ENCODE assay signal across 17 mouse cellular contexts in genomic region chr5:73484016-73484615, GRCm38 (mm10). TPM values are rescaled to one million over a fixed set of nuclear protein-coding genes. Genes with fewer than 3 reads are reported as not detected.
DNase-seq lines count a peak whose midpoint lies in the region; ATAC-seq and TF ChIP-seq lines count a peak whose summit lies in the region.
"Had no signal": no experiment of that assay in that cellular context is flagged by ENCODE, and none has a peak within 500 bp of the region (broad histone marks: within the 10 kb centered on the region; RNA-seq: fewer than 3 reads in every experiment).

No protein-coding gene starts in this region.

- H3K27ac ChIP-seq in forebrain, embryonic 13.5 days, result no peak overlapping the region
- no peak overlapping the region for H3K27ac ChIP-seq in forebrain, embryonic 11.5 days (ENCODE audit: low read depth, low read length)
- no peak overlapping the region for H3K27ac ChIP-seq in testis, adult 2 months (ENCODE audit: control insufficient read depth, insufficient read depth, low read depth, low read length)
- H3K27ac ChIP-seq in hindbrain, embryonic 14.5 days, result peak overlapping the region; percentile 81
- peak overlapping the region; percentile 66 for H3K27ac ChIP-seq in neural tube, embryonic 15.5 days (replicated peaks)
- H3K27ac ChIP-seq: embryonic facial prominence, embryonic 12.5 days; macrophage had no signal

- no peaks in the 10 kb centered on the region for H3K9me3 ChIP-seq in forebrain, embryonic 13.5 days (replicated peaks)
- H3K9me3 ChIP-seq in forebrain, embryonic 11.5 days (ENCODE audit: control insufficient read depth, low read length), result no peaks in the 10 kb centered on the region
- H3K9me3 ChIP-seq in hindbrain, embryonic 14.5 days (ENCODE audit: control insufficient read depth, low read length), result no peaks in the 10 kb centered on the region
- H3K9me3 ChIP-seq in neural tube, embryonic 15.5 days (replicated peaks), result no peaks in the 10 kb centered on the region
- H3K9me3 ChIP-seq: embryonic facial prominence, embryonic 12.5 days had no signal

- TF ChIP-seq CTCF in testis, adult 2 months (IDR thresholded peaks at IDR 0.05; ENCODE audit: control insufficient read depth, insufficient read depth, insufficient replicate concordance, low read depth, low read length), result no peak

- H3K36me3 ChIP-seq in forebrain, embryonic 13.5 days (ENCODE audit: poor library complexity, severe bottlenecking), result no peaks in the 10 kb centered on the region
- H3K36me3 ChIP-seq in forebrain, embryonic 11.5 days (ENCODE audit: control insufficient read depth, insufficient read depth, low read length), result no peaks in the 10 kb centered on the region
- no peaks in the 10 kb centered on the region for H3K36me3 ChIP-seq in testis, adult 2 months (ENCODE audit: control insufficient read depth, insufficient read depth, low read length)
- no peaks in the 10 kb centered on the region for H3K36me3 ChIP-seq in hindbrain, embryonic 14.5 days (replicated peaks; ENCODE audit: control insufficient read depth, insufficient read depth)
- no peaks in the 10 kb centered on the region for H3K36me3 ChIP-seq in neural tube, embryonic 15.5 days
- H3K36me3 ChIP-seq: embryonic facial prominence, embryonic 12.5 days had no signal

- 43% methylated on average over 5 of the region's 5 CpGs for WGBS in forebrain, embryonic 13.5 days
- WGBS in forebrain, embryonic 11.5 days, result 63% methylated on average over 5 of the region's 5 CpGs
- WGBS in hindbrain, embryonic 14.5 days, result 28% methylated on average over 5 of the region's 5 CpGs
- 19% methylated on average over 5 of the region's 5 CpGs for WGBS in neural tube, embryonic 15.5 days

- TF ChIP-seq POLR2A in testis, adult 2 months (IDR thresholded peaks at IDR 0.05; ENCODE audit: control insufficient read depth, low read depth, low read length), result no peak

- H3K4me3 ChIP-seq in forebrain, embryonic 13.5 days, result no peak overlapping the region
- no peak overlapping the region for H3K4me3 ChIP-seq in forebrain, embryonic 11.5 days (ENCODE audit: low read depth, low read length)
- H3K4me3 ChIP-seq in testis, adult 2 months (ENCODE audit: control insufficient read depth, low read depth, low read length), result peak overlapping the region; percentile 35
- peak overlapping the region; percentile 26 for H3K4me3 ChIP-seq in hindbrain, embryonic 14.5 days (replicated peaks; ENCODE audit: low read length)
- H3K4me3 ChIP-seq in neural tube, embryonic 15.5 days (replicated peaks), result peak overlapping the region; percentile 25
- H3K4me3 ChIP-seq: embryonic facial prominence, embryonic 12.5 days had no signal

- no peak overlapping the region for H3K9ac ChIP-seq in forebrain, embryonic 13.5 days
- no peak overlapping the region for H3K9ac ChIP-seq in forebrain, embryonic 11.5 days (ENCODE audit: low read length)
- H3K9ac ChIP-seq in hindbrain, embryonic 14.5 days, result peak overlapping the region; percentile 44
- H3K9ac ChIP-seq in neural tube, embryonic 15.5 days (replicated peaks), result no peak overlapping the region
- H3K9ac ChIP-seq: embryonic facial prominence, embryonic 12.5 days had no signal

- H3K27me3 ChIP-seq in forebrain, embryonic 13.5 days, result no peaks in the 10 kb centered on the region
- no peaks in the 10 kb centered on the region for H3K27me3 ChIP-seq in forebrain, embryonic 11.5 days (ENCODE audit: control insufficient read depth, insufficient read depth, low read length)
- no peaks in the 10 kb centered on the region for H3K27me3 ChIP-seq in testis, adult 2 months (ENCODE audit: control insufficient read depth, insufficient read depth, low read length)
- no peaks in the 10 kb centered on the region for H3K27me3 ChIP-seq in hindbrain, embryonic 14.5 days (ENCODE audit: control insufficient read depth, insufficient read depth, low read length)
- no peaks in the 10 kb centered on the region for H3K27me3 ChIP-seq in neural tube, embryonic 15.5 days (replicated peaks)
- H3K27me3 ChIP-seq: embryonic facial prominence, embryonic 12.5 days had no signal

- peak overlapping the region; percentile 21 for H3K4me2 ChIP-seq in forebrain, embryonic 13.5 days
- H3K4me2 ChIP-seq in forebrain, embryonic 11.5 days (ENCODE audit: low read depth, low read length, severe bottlenecking), result no peak overlapping the region
- peak overlapping the region; percentile 43 for H3K4me2 ChIP-seq in hindbrain, embryonic 14.5 days (replicated peaks)
- peak overlapping the region; percentile 45 for H3K4me2 ChIP-seq in neural tube, embryonic 15.5 days
- H3K4me2 ChIP-seq: embryonic facial prominence, embryonic 12.5 days; heart, embryonic 11.5 days had no signal

- peak; percentile 45 for ATAC-seq in forebrain, embryonic 13.5 days
- ATAC-seq in forebrain, embryonic 11.5 days (replicated peaks; ENCODE audit: low FRiP score), result no peak
- peak; percentile 82 for ATAC-seq in hindbrain, embryonic 14.5 days (ENCODE audit: low FRiP score)
- ATAC-seq in neural tube, embryonic 15.5 days (ENCODE audit: low FRiP score), result peak; percentile 88
- no peak for ATAC-seq in erythroid progenitor cell, adult 5-6 weeks (replicated peaks; ENCODE audit: low FRiP score, poor library complexity, severe bottlenecking)
- ATAC-seq: intestine, postnatal 0 days had no signal

- DNase-seq in forebrain, embryonic 11.5 days (ENCODE audit: low spot score), result no peak
- DNase-seq in testis, postnatal 10 days (ENCODE audit: low spot score), result no peak
- DNase-seq in hindbrain, embryonic 14.5 days (ENCODE audit: low spot score), result peak; percentile 56
- no peak for DNase-seq in cerebellum, postnatal 10 days
- DNase-seq: cerebellum, adult 2 months; gastrocnemius, postnatal 36 days; heart, postnatal 36 days; kidney, postnatal 10 days; lung, adult 2 months had no signal

- peaks cover 4% of the 10 kb centered on the region; the same call in 1 of the 2 replicates for H3K4me1 ChIP-seq in forebrain, embryonic 13.5 days
- 0 out of 2 replicates have a peak, but pooled peaks cover 4% of the 10 kb centered on the region for H3K4me1 ChIP-seq in forebrain, embryonic 11.5 days (replicated peaks; ENCODE audit: control insufficient read depth, insufficient read depth, low read length)
- H3K4me1 ChIP-seq in testis, adult 2 months (ENCODE audit: control insufficient read depth, insufficient read depth, low read length), result peaks cover 7% of the 10 kb centered on the region; the same call in 1 of the 2 replicates
- 0 out of 2 replicates have a peak, but pooled peaks cover 4% of the 10 kb centered on the region for H3K4me1 ChIP-seq in hindbrain, embryonic 14.5 days (replicated peaks; ENCODE audit: control insufficient read depth, insufficient read depth, low read length)
- peaks cover 9% of the 10 kb centered on the region; the same call in 1 of the 2 replicates for H3K4me1 ChIP-seq in neural tube, embryonic 15.5 days

RNA-seq across cellular contexts. Expression of gene Dcun1d4, which starts 3.3 kb away (rescaled TPM):
- polyA plus RNA-seq in forebrain, embryonic 13.5 days (2015; fragmentation: Nextera tagmentation; extraction: Ambion mirVana), result 42.8 and 47.8 TPM in 2 replicates
- polyA plus RNA-seq in forebrain, embryonic 11.5 days (2014; fragmentation: Nextera tagmentation; extraction: Ambion mirVana), result 56.6 and 65.0 TPM in 2 replicates
- 37.5 and 44.8 TPM in 2 replicates for polyA plus RNA-seq in testis, adult 2 months (2012; rRNA removed)
- polyA plus RNA-seq in hindbrain, embryonic 14.5 days (2014; fragmentation: Nextera tagmentation; extraction: Ambion mirVana), result 61.5 and 65.0 TPM in 2 replicates
- 43.6 and 50.1 TPM in 2 replicates for polyA plus RNA-seq in neural tube, embryonic 15.5 days (2015; fragmentation: Nextera tagmentation; extraction: Ambion mirVana)
- total RNA-seq in erythroid progenitor cell, adult 5-6 weeks (2015; ENCODE audit: low replicate concordance), result 1.3 and 5.4 TPM in 2 replicates
- total RNA-seq in erythroid progenitor cell, adult 5-6 weeks (2017; ENCODE audit: low replicate concordance), result 0.77 and 1.7 TPM in 2 replicates

Comparison
In these comparisons a context has a peak if more than half of its experiments do, and no peak if none do; other contexts are left out.
1. ATAC-seq: peak in forebrain, embryonic 13.5 days (single experiment), hindbrain, embryonic 14.5 days (single experiment) and neural tube, embryonic 15.5 days (single experiment); none in forebrain, embryonic 11.5 days (single experiment) and erythroid progenitor cell, adult 5-6 weeks (single experiment).
2. H3K27ac ChIP-seq: peak in hindbrain, embryonic 14.5 days (single experiment) and neural tube, embryonic 15.5 days (single experiment); none in forebrain, embryonic 13.5 days (single experiment), forebrain, embryonic 11.5 days (single experiment) and testis, adult 2 months (single experiment).
3. H3K4me3 ChIP-seq: peak in testis, adult 2 months (single experiment), hindbrain, embryonic 14.5 days (single experiment) and neural tube, embryonic 15.5 days (single experiment); none in forebrain, embryonic 13.5 days (single experiment) and forebrain, embryonic 11.5 days (single experiment).